Mouse (Mus musculus) 3134 (cell line): ENCODE data around the gene Crls1.

ENCODE experiments used
- DNase-seq: peaks from one replicate; pipeline ENCODE4 v3.0.0-alpha.2; 2011; ENCODE audit warnings: low spot score; ENCODE audit not compliant: insufficient read length; ENCODE audit errors: extremely low read depth

Crls1 gene

DNA sequence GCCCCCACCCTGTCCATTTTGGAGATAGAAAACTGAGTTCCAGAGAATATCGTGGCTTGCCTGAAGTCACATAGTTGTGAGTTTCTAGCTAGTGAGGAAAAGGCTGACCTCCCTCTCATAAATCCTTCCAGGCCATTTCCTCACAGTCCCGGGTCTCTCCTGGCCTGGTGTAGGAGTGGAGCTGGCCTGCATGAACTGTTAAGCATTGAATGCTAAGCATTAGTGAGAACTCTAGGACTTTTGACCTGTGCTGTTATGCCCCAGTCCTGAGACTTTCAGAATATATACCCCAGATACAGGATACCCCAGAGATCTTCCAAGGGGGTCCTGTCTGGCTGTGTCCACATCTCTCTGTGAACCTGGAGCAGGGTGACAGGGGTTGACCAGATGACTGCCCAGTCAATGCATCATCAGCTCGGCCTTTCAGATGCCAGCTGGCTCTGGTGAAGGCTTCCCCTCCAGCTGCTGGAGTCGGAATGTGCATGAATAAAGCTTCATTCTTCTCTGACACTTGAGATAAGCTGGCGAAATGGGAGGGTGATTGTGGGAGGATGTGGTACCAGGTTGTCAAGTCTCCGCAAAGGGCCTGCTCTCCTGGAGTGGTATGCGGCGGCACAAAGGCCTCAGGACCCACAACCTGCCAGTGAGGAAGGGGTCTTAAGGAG is 38.0 kb downstream of the Crls1 start:
- DNase-seq = no peak

- no peak for DNase-seq
These were observed 38.8 kb downstream of the Crls1 start for GRCm38 (mm10) chr2:132885312-132885711.

- no peak for DNase-seq
These were observed 47.4 kb downstream of the Crls1 start for GRCm38 (mm10) chr2:132893826-132894225.

DNA sequence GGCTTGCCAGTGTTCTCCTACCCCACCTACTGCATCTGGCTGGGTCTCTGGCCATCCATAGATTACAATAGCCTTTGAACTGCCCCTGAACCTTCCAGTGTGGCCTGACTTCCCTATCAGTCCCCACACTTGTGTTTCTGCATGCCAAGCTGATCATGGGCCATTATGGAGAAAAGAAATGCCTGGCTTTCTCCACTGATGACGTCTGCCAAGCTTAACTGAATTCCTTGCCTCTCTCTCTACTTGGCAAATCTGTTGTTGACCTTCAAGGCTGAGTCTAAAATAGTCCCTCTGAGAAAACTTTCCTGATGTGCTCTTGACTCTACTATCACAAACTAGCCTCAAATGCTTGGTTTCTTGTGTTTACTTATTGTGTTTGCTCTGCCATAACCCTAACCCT is 51.7 kb downstream of the Crls1 start:
- DNase-seq = no peak

- DNase-seq = no peak
These were observed 54.1 kb downstream of the Crls1 start for GRCm38 (mm10) chr2:132900596-132900995.

GRCm38 (mm10) chr2:132901636-132902035 is 55.2 kb downstream of the Crls1 start:
- no peak for DNase-seq

DNA sequence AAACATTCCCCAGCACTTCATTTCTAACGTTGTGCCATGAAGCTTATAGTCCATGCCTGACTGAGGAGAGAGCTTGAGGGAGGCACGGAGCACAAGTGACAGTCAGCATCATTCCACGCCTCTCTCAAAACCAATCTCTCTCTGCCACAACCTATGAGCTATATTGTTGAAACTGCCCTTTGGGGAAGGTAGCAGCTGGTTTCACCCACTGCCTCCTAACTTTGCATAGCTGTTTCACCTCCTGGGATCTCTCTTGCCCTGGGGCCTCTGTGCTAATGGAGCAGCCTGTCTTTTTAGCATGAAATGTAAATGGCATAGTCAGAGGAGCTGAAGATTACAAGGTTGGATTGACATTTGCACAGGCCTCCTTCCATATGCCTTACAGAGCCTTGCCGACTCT is 55.6 kb downstream of the Crls1 start:
- no peak for DNase-seq

DNA sequence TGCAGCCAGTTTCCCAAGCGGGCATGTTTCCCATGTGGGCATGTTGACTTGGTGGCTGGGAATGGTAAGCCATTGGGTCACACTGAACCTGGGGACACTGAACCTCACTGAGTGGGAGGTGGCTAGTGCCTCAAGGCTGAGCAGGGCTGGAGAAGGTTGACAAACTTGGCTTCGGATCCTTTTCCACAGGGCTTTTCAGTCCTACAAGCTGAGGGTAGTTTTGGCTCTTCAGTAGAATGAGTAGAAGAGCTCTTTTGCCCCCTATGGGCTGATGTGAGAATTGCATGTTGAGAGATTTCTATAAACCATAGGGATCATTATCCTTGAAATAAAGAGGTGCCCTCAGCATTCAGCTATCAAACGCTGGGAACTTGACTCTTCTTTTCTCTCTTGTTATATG is 57.0 kb downstream of the Crls1 start:
- DNase-seq = peak; percentile 23

DNA sequence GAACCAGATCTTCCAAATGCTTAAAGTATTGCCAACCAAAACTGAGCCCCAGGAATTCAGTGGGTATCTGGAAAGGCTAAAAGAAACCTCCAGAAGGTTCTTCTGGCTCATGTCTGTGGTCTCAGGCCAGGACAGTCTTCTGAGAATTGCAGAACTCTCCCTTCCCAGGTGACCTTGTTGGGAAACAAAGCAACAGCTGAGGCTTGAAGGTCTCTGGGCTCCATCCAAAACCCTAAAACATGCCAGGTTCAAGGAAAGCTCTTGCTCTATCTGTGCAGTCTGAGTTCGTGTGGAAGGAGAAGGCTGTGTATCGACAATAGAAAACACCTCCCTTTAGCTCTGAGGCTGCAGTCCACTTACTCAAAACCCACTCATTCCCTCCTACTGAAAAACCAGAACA is 58.5 kb downstream of the Crls1 start:
- DNase-seq = no peak

DNA sequence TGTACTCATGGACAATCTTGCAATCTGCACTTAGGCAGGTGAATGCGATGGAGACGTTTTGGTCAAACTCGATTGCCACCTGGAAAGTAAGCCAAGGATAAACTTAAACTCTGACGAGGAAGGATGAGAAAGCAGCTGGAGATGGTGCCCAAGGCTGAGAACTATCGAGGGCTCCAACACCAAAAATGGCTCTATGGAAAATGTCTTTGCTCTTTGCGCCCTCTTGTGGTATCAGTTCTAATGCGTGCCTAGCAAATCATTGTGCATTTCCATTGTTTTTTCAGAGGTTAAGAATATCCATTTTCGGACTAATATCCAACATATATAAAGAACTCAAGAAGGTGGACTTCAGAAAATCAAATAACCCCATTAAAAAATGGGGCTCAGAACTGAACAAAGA is 60.3 kb downstream of the Crls1 start:
- no peak for DNase-seq

- no peak for DNase-seq
These were observed 68.3 kb downstream of the Crls1 start for GRCm38 (mm10) chr2:132914785-132915184.
